Mouse (Mus musculus) heart, postnatal 0 days (tissue): ENCODE results near the gene Fgfr2. TPM values are rescaled to one million over a fixed set of nuclear protein-coding genes. Genes with fewer than 3 reads are reported as not detected.

Source experiments
- ATAC-seq: fragments of 200-750 bp; cut with Nextera tagmentation; 2 replicates; pipeline ENCODE4 v1.8.0; 2017; ENCODE audit warnings: low read depth, moderate number of reproducible peaks, moderate library complexity; ENCODE audit not compliant: insufficient read depth
- DNase-seq: peaks from one replicate; pipeline ENCODE4 v3.0.0-alpha.2; 2016; ENCODE audit warnings: low spot score
- H3K27ac ChIP-seq: fragments of 300-500 bp; sonication (generic); 2 replicates; pipeline ENCODE4 v1.5.1; 2014; ENCODE audit warnings: low read depth, mild to moderate bottlenecking
- H3K27me3 ChIP-seq: fragments of 300-500 bp; sonication (generic); 2 replicates; pipeline ENCODE4 v1.6.1; 2014; ENCODE audit warnings: low read length, mixed read lengths; ENCODE audit not compliant: control insufficient read depth, insufficient read depth
- H3K36me3 ChIP-seq: fragments of 300-500 bp; sonication (generic); replicated peaks from 2 replicates; pipeline ENCODE4 v1.6.1; 2014; ENCODE audit warnings: low read length, mixed read lengths; ENCODE audit not compliant: control insufficient read depth, insufficient read depth
- H3K4me1 ChIP-seq: fragments of 300-500 bp; sonication (generic); 2 replicates; pipeline ENCODE4 v1.6.1; 2014; ENCODE audit warnings: antibody characterized with exemption; ENCODE audit not compliant: control insufficient read depth, insufficient read depth
- H3K4me2 ChIP-seq: fragments of 300-500 bp; sonication (generic); 2 replicates; pipeline ENCODE4 v1.6.1; 2014; ENCODE audit warnings: low read depth, mild to moderate bottlenecking, low read length, moderate library complexity
- H3K4me3 ChIP-seq: fragments of 300-500 bp; sonication (generic); 2 replicates; pipeline ENCODE4 v1.5.1; 2014; ENCODE audit warnings: low read depth, low read length
- H3K9ac ChIP-seq: fragments of 300-500 bp; sonication (generic); replicated peaks from 2 replicates; pipeline ENCODE4 v1.6.1; 2014; ENCODE audit warnings: low read depth, low read length, mixed read lengths
- H3K9me3 ChIP-seq: fragments of 300-500 bp; sonication (generic); replicated peaks from 2 replicates; pipeline ENCODE4 v1.6.1; 2016; ENCODE audit warnings: low read length; ENCODE audit not compliant: control insufficient read depth
- CTCF ChIP-seq: IDR thresholded peaks from 2 replicates; pipeline ENCODE4 v1.5.1; 2016; ENCODE audit warnings: antibody characterized with exemption, control low read depth, low read depth
- EP300 ChIP-seq: IDR thresholded peaks from 2 replicates; pipeline ENCODE4 v1.6.1; 2016; ENCODE audit warnings: antibody characterized with exemption, low read depth
- WGBS: fragments of 180-500 bp; shearing (Covaris S2); extraction: QIAGEN DNeasy Blood & Tissue Kit; methylation state at CpG from one replicate; pipeline ENCODE4 v1.1.7; 2014; 5-methylcytosine and 5-hydroxymethylcytosine counted together
- polyA plus RNA-seq: library from polyadenylated mRNA; unstranded; fragments of >200 nt; fragmentation: Nextera tagmentation; extraction: Ambion mirVana; gene quantifications from 2 replicates; pipeline ENCODE4 v1.2.1, GENCODE M21; 2015
- total RNA-seq: library from RNA; depleted of rRNA; stranded (reverse); fragments of >200 nt; gene quantifications from 2 replicates; pipeline ENCODE4 v1.2.3, GENCODE M21; 2014; ENCODE audit warnings: low replicate concordance

Gene Fgfr2
- total and polyA plus RNA-seq, 2 experiments from 2014 or later = 3.8 to 11.5 TPM

DNA sequence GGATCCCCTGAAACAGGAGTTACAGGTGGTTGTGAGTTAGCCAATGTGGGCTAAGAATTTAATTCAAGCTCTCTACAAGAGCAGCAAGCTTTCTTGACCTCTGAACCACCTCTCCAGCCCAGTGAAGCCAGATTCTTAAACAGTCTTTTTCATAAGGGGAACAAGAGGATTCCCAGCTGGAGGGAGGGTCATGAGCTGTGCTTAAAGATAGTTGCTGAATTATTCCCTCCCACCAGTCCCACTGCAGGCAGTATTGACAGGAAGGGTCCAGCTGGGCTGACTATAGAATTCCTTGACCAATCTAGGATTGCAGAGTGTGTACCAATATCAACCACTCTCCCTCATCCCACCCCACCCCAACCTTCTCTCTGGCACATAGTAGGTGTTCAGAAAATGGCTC, 654.8 kb downstream of the Fgfr2 start:
- Histone ChIP-seq H3K4me2 (no peak overlapping the region), H3K27ac (no peak overlapping the region), H3K9ac (no peak overlapping the region), H3K4me3 (no peak overlapping the region), H3K36me3 (no peaks in the 10 kb centered on the region), H3K4me1 (no peaks in the 10 kb centered on the region), H3K27me3 (0 out of 2 replicates have a peak, but pooled peaks cover 4% of the 10 kb centered on the region), H3K9me3 (no peaks in the 10 kb centered on the region)
- TF ChIP-seq CTCF (no peak), EP300 (no peak)
- DNase-seq (no peak), ATAC-seq (no peak)

DNA sequence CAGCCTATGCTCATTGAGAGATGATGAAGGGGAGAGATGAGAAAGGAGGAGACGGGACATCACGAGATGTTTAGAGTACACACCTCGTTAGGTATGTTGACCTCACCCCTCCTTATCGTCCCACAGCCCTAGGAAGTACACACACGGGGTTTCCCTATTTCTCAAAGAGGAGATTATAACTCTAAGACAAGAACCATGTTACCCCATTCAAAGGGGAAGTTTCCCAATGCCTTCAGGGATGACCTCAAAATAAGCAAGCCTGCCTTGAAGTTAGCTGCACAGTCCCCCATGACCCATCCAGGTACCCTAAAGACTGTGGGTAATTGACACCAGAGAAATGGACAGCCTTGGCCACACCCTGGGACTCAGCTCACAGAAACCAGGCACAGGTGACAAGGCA, 657.3 kb downstream of the Fgfr2 start:
- ATAC-seq (no peak), DNase-seq (no peak)
- H3K4me2 ChIP-seq = no peak overlapping the region
- TF ChIP-seq CTCF = no peak
- TF ChIP-seq EP300 = no peak
- WGBS = 92% methylated on average over 5 of the region's 5 CpGs
- H3K27ac ChIP-seq = no peak overlapping the region
- H3K9ac ChIP-seq = no peak overlapping the region
- no peak overlapping the region for H3K4me3 ChIP-seq
- H3K36me3 ChIP-seq = no peaks in the 10 kb centered on the region
- no peaks in the 10 kb centered on the region for H3K9me3 ChIP-seq
- H3K27me3 ChIP-seq = 0 out of 2 replicates have a peak, but pooled peaks cover 4% of the 10 kb centered on the region
- no peaks in the 10 kb centered on the region for H3K4me1 ChIP-seq

DNA sequence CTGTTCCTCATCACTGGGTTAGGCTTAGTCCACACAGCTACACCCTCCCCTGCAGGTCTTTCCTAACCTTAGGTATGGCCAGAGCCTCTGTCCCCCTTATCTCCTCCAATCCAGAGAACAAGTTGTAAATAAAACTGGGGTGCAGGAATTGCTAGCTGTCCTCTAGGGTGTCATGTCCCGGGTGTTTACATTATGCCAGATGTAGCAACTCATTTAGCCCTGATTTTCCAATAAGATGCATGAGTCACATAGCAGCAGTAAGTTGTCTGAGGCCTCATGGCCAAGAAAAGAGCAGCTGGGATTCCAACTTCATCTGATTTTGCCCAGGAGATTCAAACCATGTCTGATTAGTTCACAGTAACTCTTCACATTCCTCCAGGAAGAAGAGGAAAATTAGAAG, 658.3 kb downstream of the Fgfr2 start:
- ATAC-seq (no peak), DNase-seq (no peak)
- Histone ChIP-seq H3K27me3 (0 out of 2 replicates have a peak, but pooled peaks cover 4% of the 10 kb centered on the region), H3K4me1 (no peaks in the 10 kb centered on the region), H3K4me3 (no peak overlapping the region), H3K9me3 (no peaks in the 10 kb centered on the region), H3K4me2 (no peak overlapping the region), H3K27ac (no peak overlapping the region), H3K36me3 (no peaks in the 10 kb centered on the region), H3K9ac (no peak overlapping the region)
- no peak for TF ChIP-seq EP300
- no peak for TF ChIP-seq CTCF
- 71% methylated on average over 1 of the region's 1 CpGs for WGBS

DNA sequence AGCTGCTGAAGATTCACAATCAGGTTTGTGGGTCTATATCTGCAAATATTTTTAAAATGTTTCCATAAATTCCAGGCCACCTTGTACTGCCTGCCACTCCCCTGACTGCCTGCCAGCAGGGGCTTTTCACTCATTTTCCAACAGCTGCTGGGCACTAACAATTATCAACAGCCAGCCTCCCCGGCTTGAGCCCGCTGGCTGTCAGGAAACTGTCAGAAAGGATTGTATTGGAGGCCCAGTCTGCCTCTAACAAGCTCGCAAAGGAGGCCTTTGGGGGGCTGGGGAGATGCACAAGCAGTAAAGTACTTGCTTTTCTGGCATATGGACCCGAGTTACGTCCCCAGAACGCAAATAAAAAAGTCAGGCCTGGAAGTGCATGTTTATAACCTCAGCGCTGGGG, 664.7 kb downstream of the Fgfr2 start:
- Histone ChIP-seq H3K9me3 (no peaks in the 10 kb centered on the region), H3K9ac (no peak overlapping the region), H3K36me3 (no peaks in the 10 kb centered on the region), H3K27ac (no peak overlapping the region), H3K4me2 (no peak overlapping the region), H3K27me3 (no peaks in the 10 kb centered on the region), H3K4me1 (no peaks in the 10 kb centered on the region), H3K4me3 (no peak overlapping the region)
- 68% methylated on average over 7 of the region's 7 CpGs for WGBS
- DNase-seq (no peak), ATAC-seq (no peak)
- TF ChIP-seq EP300 = no peak
- TF ChIP-seq CTCF = no peak

DNA sequence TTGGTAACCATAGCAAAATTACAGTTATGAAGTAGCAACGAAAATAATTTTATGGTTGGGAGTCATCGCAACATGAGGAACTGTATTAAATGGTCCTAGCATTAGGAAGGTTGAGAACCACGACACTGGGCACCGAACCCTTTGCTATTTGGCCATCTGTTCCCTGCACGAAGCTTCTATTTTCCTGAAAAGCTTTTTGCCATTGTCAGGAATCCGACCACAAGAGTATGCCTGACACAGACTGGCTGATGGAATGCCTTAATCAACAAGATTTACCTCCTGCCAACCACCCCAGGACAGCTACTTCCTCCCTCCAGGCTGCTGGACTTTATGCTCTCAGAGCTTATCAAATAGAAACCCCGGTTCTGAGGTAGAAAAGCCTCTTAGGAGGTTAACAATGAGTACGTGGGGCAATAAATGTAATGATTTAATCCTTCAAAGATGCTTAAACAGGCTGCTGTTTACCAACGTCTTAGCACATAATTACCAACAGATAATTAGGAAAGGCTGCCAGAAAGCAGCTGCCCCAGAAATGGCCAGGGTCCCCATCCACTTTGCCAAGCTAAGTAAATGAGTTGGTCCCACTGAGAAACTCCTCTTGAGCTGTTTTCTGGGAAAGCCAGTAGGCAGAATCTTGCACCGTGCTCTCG, 668.0 kb downstream of the Fgfr2 start:
- no peak overlapping the region for H3K9ac ChIP-seq
- TF ChIP-seq CTCF (no peak), EP300 (no peak)
- 53% methylated on average over 11 of the region's 11 CpGs for WGBS
- H3K9me3 ChIP-seq = no peaks in the 10 kb centered on the region; the same call in 1 of the 2 replicates
- no peaks in the 10 kb centered on the region for H3K36me3 ChIP-seq
- H3K27me3 ChIP-seq = no peaks in the 10 kb centered on the region
- H3K4me3 ChIP-seq = no peak overlapping the region
- no peak overlapping the region for H3K4me2 ChIP-seq
- DNase-seq = no peak
- no peak for ATAC-seq
- no peaks in the 10 kb centered on the region for H3K4me1 ChIP-seq
- no peak overlapping the region for H3K27ac ChIP-seq
